Mouse (Mus musculus) hindbrain, postnatal 0 days (tissue): ENCODE results near the gene Ndufb3. TPM values are rescaled to one million over a fixed set of nuclear protein-coding genes. Genes with fewer than 3 reads are reported as not detected.
"Not testable (repeated sequence)": the region's sequence is repeated elsewhere in the genome, so short reads cannot be mapped to it uniquely, and the experiment has no call there.

Experiments
- ATAC-seq: fragments of 200-750 bp; cut with Nextera tagmentation; 2 replicates; pipeline ENCODE4 v1.8.0; 2017; ENCODE audit warnings: mild to moderate bottlenecking, moderate TSS enrichment, moderate library complexity
- DNase-seq: peaks from one replicate; pipeline ENCODE4 v3.0.0-alpha.2; 2015; ENCODE audit warnings: low spot score
- H3K27ac ChIP-seq: fragments of 300-500 bp; sonication (generic); 2 replicates; pipeline ENCODE4 v1.5.1; 2014; ENCODE audit warnings: mild to moderate bottlenecking
- H3K27me3 ChIP-seq: fragments of 300-500 bp; sonication (generic); 2 replicates; pipeline ENCODE4 v1.6.1; 2014; ENCODE audit warnings: low read length, mixed read lengths; ENCODE audit not compliant: insufficient read depth
- H3K36me3 ChIP-seq: fragments of 300-500 bp; sonication (generic); 2 replicates; pipeline ENCODE4 v1.6.1; 2014; ENCODE audit warnings: low read length, mixed read lengths; ENCODE audit not compliant: insufficient read depth
- H3K4me1 ChIP-seq: fragments of 300-500 bp; sonication (generic); 2 replicates; pipeline ENCODE4 v1.6.1; 2014; ENCODE audit warnings: antibody characterized with exemption, low read length, mixed read lengths; ENCODE audit not compliant: insufficient read depth
- H3K4me2 ChIP-seq: fragments of 300-500 bp; sonication (generic); 2 replicates; pipeline ENCODE4 v1.6.1; 2014; ENCODE audit warnings: low read depth, mild to moderate bottlenecking, low read length, moderate library complexity, mixed read lengths
- H3K4me3 ChIP-seq: fragments of 300-500 bp; sonication (generic); 2 replicates; pipeline ENCODE4 v1.5.1; 2014; ENCODE audit warnings: low read length
- H3K9ac ChIP-seq: fragments of 300-500 bp; sonication (generic); replicated peaks from 2 replicates; pipeline ENCODE4 v1.6.1; 2014; ENCODE audit warnings: mild to moderate bottlenecking, low read length, moderate library complexity, mixed read lengths
- H3K9me3 ChIP-seq: fragments of 300-500 bp; sonication (generic); 2 replicates; pipeline ENCODE4 v1.6.1; 2016; ENCODE audit warnings: low read length, mixed read lengths
- CTCF ChIP-seq: IDR thresholded peaks from 2 replicates; pipeline ENCODE4 v1.5.1; 2016; ENCODE audit warnings: antibody characterized with exemption, control low read depth, low read depth
- WGBS: fragments of 180-500 bp; shearing (Covaris S2); extraction: QIAGEN DNeasy Blood & Tissue Kit; methylation state at CpG from one replicate; pipeline ENCODE4 v1.1.7; 2014; 5-methylcytosine and 5-hydroxymethylcytosine counted together
- polyA plus RNA-seq: library from polyadenylated mRNA; unstranded; fragments of >200 nt; fragmentation: Nextera tagmentation; extraction: Ambion mirVana; gene quantifications from 2 replicates; pipeline ENCODE4 v1.2.1, GENCODE M21; 2015
- total RNA-seq: library from RNA; depleted of rRNA; stranded (reverse); fragments of >200 nt; gene quantifications from 2 replicates; pipeline ENCODE4 v1.2.3, GENCODE M21; 2014; rRNA removed

Gene Ndufb3
- 41.2 and 54.6 TPM in 2 replicates for total RNA-seq
- polyA plus RNA-seq: 232 and 246 TPM in 2 replicates

DNA sequence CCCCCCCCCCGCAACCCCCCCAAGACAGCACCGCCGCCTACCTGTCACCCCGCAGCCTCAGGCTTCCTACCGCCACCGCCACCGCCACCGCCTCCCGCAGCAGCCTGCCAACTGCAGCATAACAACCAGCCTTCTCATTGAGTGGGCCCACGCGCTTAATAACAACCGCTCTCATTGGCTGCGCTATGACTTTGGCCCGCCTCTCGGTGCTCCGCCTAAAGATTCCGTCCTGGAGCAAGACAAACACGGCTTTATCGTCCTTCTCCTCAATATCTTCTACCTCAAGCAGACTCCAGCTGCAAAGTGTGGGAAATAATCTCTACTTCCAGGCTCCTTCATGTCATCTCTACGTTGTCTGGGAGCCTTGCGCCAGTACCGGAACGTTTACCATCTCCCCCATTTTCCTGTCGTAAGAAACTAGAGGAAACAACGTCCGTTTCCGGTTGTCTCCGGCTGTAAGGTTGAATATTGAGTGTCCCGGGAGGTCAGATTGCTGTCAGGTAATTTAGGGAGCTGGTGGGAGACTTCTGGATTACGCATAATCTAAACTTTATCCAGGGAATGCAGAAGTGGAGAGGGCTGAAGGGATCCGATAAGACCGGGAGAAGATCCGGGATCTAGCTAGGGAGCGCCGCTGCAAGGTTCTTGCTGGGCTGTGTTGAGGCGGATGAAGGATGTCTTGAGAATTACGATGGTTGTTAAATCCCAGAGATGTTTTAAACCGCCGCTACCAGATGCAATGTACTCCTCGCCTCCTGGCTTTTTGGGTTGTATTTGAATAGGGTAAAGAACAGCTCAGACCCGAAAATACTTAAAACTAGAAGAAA, at the start of gene Ndufb3, which contains the start of gene Fam126b:
TSS of gene Ndufb3 (plus strand) at position 214 of the 827 bp plus-strand sequence.
TSS of gene Fam126b (minus strand) at position 153 of the 827 bp plus-strand sequence.
- peak; percentile 99 for ATAC-seq
- H3K9ac ChIP-seq: peak within 1 kb of the TSS; percentile 63
- peak; percentile 13; the same call in 1 of the 2 replicates for TF ChIP-seq CTCF
- DNase-seq: peak; percentile 95
- H3K4me2 ChIP-seq: peak within 1 kb of the TSS; percentile 86
- peak within 1 kb of the TSS; percentile 48 for H3K4me3 ChIP-seq
- WGBS: under 1% methylated on average over 41 of the region's 41 CpGs
- no peaks in the 10 kb centered on the region for H3K27me3 ChIP-seq
- no peaks in the 10 kb centered on the region for H3K36me3 ChIP-seq
- H3K4me1 ChIP-seq: peaks cover 6% of the 10 kb centered on the region
- H3K9me3 ChIP-seq: no peaks in the 10 kb centered on the region
- H3K27ac ChIP-seq: peak within 1 kb of the TSS; percentile 91

DNA sequence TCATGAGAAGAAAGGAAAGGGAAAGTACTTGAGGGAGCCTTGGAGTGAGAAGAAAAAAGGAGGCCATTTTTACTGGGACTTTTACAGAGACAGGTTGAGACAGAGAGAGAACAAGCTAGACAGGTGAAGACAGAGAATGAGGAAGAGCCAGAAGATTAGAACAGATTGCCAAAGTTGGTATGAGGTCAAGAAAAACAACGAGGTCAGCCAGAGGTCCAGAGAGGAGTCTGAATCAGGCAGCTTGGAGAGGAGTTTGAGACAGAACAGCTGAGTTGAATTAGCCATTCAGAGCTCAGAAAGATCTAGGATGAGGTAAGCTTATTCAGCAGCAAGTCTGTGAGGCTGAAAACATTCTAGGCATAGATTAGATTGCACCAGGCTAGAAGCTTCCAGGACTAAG, 44.8 kb upstream of the Ndufb3 start:
- Histone ChIP-seq H3K4me3 (no peak overlapping the region), H3K4me2 (no peak overlapping the region), H3K9me3 (no peaks in the 10 kb centered on the region), H3K4me1 (no peaks in the 10 kb centered on the region), H3K9ac (no peak overlapping the region), H3K36me3 (peaks cover 44% of the 10 kb centered on the region), H3K27ac (no peak overlapping the region), H3K27me3 (no peaks in the 10 kb centered on the region)
- DNase-seq (no peak), ATAC-seq (no peak)
- TF ChIP-seq CTCF: no peak
- 90% methylated on average over 1 of the region's 1 CpGs for WGBS

DNA sequence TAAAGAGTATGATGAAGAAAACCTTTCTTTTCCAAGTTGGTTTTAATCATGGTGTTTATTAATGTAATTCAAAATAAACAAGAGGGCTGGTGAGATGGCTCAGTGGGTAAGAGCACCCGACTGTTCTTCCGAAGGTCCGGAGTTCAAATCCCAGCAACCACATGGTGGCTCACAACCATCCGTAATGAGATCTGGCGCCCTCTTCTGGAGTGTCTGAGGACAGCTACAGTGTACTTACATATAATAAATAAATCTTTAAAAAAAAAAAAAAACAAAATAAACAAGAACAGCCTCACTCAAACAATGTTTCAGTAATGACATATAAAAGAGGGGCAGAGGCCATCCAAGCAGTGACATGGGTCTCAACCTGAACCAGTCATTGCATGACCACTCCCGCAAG, 25.8 kb upstream of the Ndufb3 start:
- not testable (repeated sequence) for H3K4me1 ChIP-seq, ATAC-seq, H3K36me3 ChIP-seq, H3K9me3 ChIP-seq, DNase-seq, H3K4me2 ChIP-seq, H3K27ac ChIP-seq, H3K4me3 ChIP-seq, H3K27me3 ChIP-seq, H3K9ac ChIP-seq
- 81% methylated on average over 5 of the region's 6 CpGs for WGBS

DNA sequence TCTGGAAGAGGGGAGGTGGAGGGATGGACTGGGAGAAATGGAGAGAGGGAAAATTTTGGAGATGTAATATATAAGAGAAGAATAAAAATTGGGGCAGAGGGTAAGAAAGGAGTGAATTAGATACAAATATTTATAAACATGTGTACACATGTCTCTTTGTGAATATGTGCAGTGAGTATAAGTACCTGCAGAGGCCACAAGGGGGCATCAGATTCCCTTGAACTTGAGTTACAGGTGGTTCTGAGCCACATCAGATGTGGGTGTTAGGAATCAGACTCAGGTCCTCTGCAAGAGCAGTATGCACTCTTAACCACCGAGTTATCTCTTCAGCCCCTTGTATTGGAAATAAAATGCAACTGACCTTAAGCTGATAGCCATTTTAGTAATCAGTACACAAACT, 23.7 kb upstream of the Ndufb3 start:
- no peaks in the 10 kb centered on the region for H3K4me1 ChIP-seq
- H3K9ac ChIP-seq: no peak overlapping the region
- H3K9me3 ChIP-seq: no peaks in the 10 kb centered on the region
- H3K4me2 ChIP-seq: no peak overlapping the region
- no peak overlapping the region for H3K27ac ChIP-seq
- peak; percentile 59 for DNase-seq
- H3K4me3 ChIP-seq: no peak overlapping the region
- H3K27me3 ChIP-seq: no peaks in the 10 kb centered on the region
- H3K36me3 ChIP-seq: no peaks in the 10 kb centered on the region
- peak; percentile 57 for TF ChIP-seq CTCF
- WGBS: 90% methylated on average over 1 of the region's 1 CpGs
- ATAC-seq: no peak

DNA sequence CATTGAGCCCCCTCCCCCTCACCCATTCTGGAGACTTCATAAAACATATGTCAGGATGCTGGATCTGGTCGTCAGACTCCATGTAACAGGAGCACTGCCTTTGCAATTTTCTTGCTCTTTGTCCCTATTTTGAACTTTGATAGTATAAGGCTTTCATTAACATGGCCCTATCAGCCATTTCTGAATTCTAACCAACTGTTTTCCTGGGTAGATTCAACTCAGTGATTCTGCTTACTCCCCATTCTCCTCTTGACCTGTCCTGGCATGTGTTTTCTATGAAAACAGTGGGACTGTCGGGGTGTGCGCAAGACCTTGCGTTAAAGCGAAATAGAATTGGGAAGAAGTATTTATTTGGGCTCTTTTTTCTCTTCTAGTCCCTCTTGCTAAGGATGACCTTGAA, 21.2 kb upstream of the Ndufb3 start:
- Histone ChIP-seq H3K9me3 (no peaks in the 10 kb centered on the region), H3K4me3 (no peak overlapping the region), H3K4me2 (no peak overlapping the region), H3K4me1 (no peaks in the 10 kb centered on the region), H3K9ac (no peak overlapping the region), H3K36me3 (no peaks in the 10 kb centered on the region), H3K27ac (no peak overlapping the region), H3K27me3 (no peaks in the 10 kb centered on the region)
- DNase-seq (no peak), ATAC-seq (no peak)
- WGBS: 86% methylated on average over 5 of the region's 5 CpGs
- TF ChIP-seq CTCF: no peak

DNA sequence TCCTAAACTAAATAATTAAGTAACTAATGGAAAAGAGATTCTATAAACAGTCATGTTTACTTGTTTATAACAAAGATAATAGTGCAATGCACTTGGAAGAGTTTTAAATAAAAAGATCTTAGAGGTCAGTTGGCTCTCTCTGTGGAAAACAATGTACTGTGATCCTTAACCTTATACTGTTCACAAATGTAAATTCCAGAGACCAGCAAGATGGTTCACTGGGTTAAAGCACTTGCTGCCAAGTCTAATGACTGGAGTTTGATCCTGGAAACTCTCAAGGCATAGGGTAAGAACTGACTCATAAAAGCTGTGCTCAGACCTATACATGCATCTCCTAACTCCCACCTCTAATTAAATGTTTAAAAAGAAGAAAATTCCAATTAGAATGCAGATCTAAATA, 19.6 kb upstream of the Ndufb3 start:
- H3K4me2 ChIP-seq: no peak overlapping the region
- H3K4me3 ChIP-seq: no peak overlapping the region
- no peaks in the 10 kb centered on the region for H3K9me3 ChIP-seq
- TF ChIP-seq CTCF: no peak
- DNase-seq (no peak), ATAC-seq (no peak)
- H3K4me1 ChIP-seq: no peaks in the 10 kb centered on the region
- no peak overlapping the region for H3K27ac ChIP-seq
- H3K27me3 ChIP-seq: no peaks in the 10 kb centered on the region
- no peak overlapping the region for H3K9ac ChIP-seq
- no peaks in the 10 kb centered on the region for H3K36me3 ChIP-seq

DNA sequence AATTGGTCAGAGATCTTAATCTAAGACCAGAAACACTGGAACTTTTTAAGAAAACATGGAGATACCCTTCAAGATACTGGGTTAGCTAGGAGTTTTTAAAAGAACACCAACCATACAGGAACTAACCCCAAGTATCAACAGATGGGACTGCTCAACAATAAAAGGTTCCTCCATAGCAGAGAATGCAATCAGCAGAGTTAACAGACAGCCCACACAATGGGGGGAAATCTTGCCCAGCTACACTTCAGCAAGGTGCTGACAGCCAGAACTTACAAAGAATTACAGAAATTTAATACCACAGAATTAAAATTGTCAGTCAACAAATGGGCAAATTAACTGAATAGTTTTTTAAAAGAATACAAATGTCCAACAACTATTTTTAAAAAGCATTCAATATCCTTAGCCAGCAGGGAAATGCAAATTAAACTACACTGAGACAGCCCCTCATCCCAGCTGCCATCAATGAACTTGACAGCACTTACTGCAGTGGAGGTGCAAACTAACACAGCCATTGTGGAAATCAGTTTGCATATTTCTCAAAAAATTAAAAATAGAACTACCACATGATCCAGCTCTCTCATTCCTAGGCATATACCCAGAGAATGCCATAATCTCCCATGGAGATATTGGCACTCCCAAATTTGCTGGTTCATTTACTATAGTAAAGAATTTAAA, 17.6 kb upstream of the Ndufb3 start:
- ATAC-seq (no peak), DNase-seq (no peak)
- no peaks in the 10 kb centered on the region for H3K27me3 ChIP-seq
- no peak overlapping the region for H3K27ac ChIP-seq
- no peaks in the 10 kb centered on the region for H3K4me1 ChIP-seq
- H3K9me3 ChIP-seq: no peaks in the 10 kb centered on the region
- no peak overlapping the region for H3K4me3 ChIP-seq
- H3K36me3 ChIP-seq: no peaks in the 10 kb centered on the region
- H3K9ac ChIP-seq: no peak overlapping the region
- TF ChIP-seq CTCF: no peak
- no peak overlapping the region for H3K4me2 ChIP-seq
